Mouse (Mus musculus) ES-E14 (cell line): ENCODE measurements around the gene Bcap31. TPM values are rescaled to one million over a fixed set of nuclear protein-coding genes. Genes with fewer than 3 reads are reported as not detected.

Experiments used
- DNase-seq: peaks from one replicate; pipeline ENCODE4 v3.0.0-alpha.2; 2013; ENCODE audit warnings: low read depth, low spot score
- H3K27ac ChIP-seq: 2 replicates; pipeline ENCODE4 v1.5.1; 2012; ENCODE audit warnings: low read depth, mild to moderate bottlenecking, low read length, moderate library complexity, mixed read lengths; ENCODE audit not compliant: poor library complexity, insufficient read depth, severe bottlenecking
- H3K36me3 ChIP-seq: 2 replicates; pipeline ENCODE4 v1.6.1; 2012; ENCODE audit warnings: mild to moderate bottlenecking, low read length, moderate library complexity, mixed read lengths; ENCODE audit not compliant: control insufficient read depth, poor library complexity, insufficient read depth, severe bottlenecking
- H3K4me1 ChIP-seq, 2 experiments: fragments of 150-350 bp in 1 of 2; sonication (generic) in 1 of 2; 2 replicates each; pipeline ENCODE4 v1.6.1; 2012; ENCODE audit warnings: low read length in 2 of 2, mild to moderate bottlenecking in 1 of 2, mixed read lengths in 1 of 2; ENCODE audit not compliant: control insufficient read depth in 2 of 2, insufficient read depth in 2 of 2, poor library complexity in 1 of 2
- H3K4me3 ChIP-seq, 2 experiments: fragments of 150-350 bp in 1 of 2; sonication (generic) in 1 of 2; 2 replicates each; pipeline ENCODE4 v1.5.1; 2012; ENCODE audit warnings: low read length in 2 of 2, low read depth in 1 of 2, mild to moderate bottlenecking in 1 of 2, mixed read lengths in 1 of 2; ENCODE audit not compliant: insufficient read depth in 1 of 2, poor library complexity in 1 of 2, severe bottlenecking in 1 of 2
- H3K9ac ChIP-seq: 2 replicates; pipeline ENCODE4 v1.6.1; 2012; ENCODE audit warnings: low read depth, mild to moderate bottlenecking, low read length, mixed read lengths; ENCODE audit not compliant: poor library complexity, insufficient read depth, severe bottlenecking
- H3K9me3 ChIP-seq: fragments of 150-350 bp; sonication (generic); 2 replicates; pipeline ENCODE4 v1.6.1; 2012; ENCODE audit warnings: low read depth, mild to moderate bottlenecking, low read length; ENCODE audit not compliant: control insufficient read depth, insufficient read depth
- CHD2 ChIP-seq: IDR thresholded peaks from 2 replicates; pipeline ENCODE4 v1.6.1; 2014; ENCODE audit warnings: mild to moderate bottlenecking, low read depth, low read length, inconsistent platforms
- HCFC1 ChIP-seq: IDR thresholded peaks from 2 replicates; pipeline ENCODE4 v1.6.1; 2012; ENCODE audit warnings: low read length, inconsistent platforms, borderline replicate concordance; ENCODE audit not compliant: insufficient read depth
- MAFK ChIP-seq: IDR thresholded peaks from 2 replicates; pipeline ENCODE4 v1.6.1; 2014; ENCODE audit warnings: mild to moderate bottlenecking, low read depth, low read length, inconsistent platforms; ENCODE audit not compliant: insufficient read depth
- ZC3H11A ChIP-seq: IDR thresholded peaks from 2 replicates; pipeline ENCODE4 v1.6.1; 2012; ENCODE audit warnings: low read depth, mild to moderate bottlenecking, inconsistent platforms, low read length, borderline replicate concordance
- ZNF384 ChIP-seq: IDR thresholded peaks from 2 replicates; pipeline ENCODE4 v1.6.1; 2012; ENCODE audit warnings: low read depth, low read length, inconsistent platforms
- in situ Hi-C, 2 experiments: fragments of 600-800 bp; cut with MboI; formaldehyde crosslinking; loops; one replicate each; pipeline ENCODE4 v1.15.1; 2025; ENCODE audit warnings: low sequenced_read_pairs in 2 of 2, inconsistent platforms in 1 of 2; ENCODE audit not compliant: unreplicated experiment in 2 of 2
- total RNA-seq: library from RNA; depleted of rRNA; stranded (reverse); fragments of 300-350 nt; gene quantifications from 2 replicates; pipeline ENCODE4 v1.2.3, GENCODE M21; 2012

The Bcap31 gene
- total RNA-seq, 1 experiment, result 246 TPM

DNA sequence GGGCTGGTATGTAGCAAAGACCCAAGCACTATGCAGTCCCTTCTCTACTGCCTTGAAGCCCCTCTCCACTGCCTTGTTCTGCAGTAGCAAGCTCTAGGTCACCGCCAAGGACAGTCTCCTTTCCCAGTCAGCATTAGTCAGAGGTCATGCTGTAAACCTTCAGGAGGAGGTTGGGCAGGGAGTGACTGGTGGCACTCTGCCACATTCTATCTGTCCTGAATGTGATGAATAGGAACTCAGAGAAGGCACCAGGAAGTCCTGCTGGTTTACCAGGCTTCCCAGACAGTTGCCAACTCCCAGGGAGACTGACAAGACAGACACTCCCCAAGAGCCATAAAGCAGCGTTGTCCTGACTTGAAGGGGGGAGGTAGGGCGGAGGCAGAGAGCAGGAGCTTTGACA is 30.3 kb downstream of the Bcap31 start:
- TF ChIP-seq CHD2 (no peak), MAFK (no peak), HCFC1 (no peak), ZC3H11A (no peak), ZNF384 (no peak)
- Histone ChIP-seq H3K9ac (no peak overlapping the region), H3K36me3 (peaks cover 41% of the 10 kb centered on the region), H3K27ac (0 out of 2 replicates have a peak overlapping the region, but pooled peaks have one; percentile 43), H3K4me3 (no peak overlapping the region), H3K9me3 (no peaks in the 10 kb centered on the region), H3K4me1 (peaks cover 2 to 18% of the 10 kb centered on the region in 2 experiments; a peak in 2 of 4 replicates)
- no peak for DNase-seq
- in situ Hi-C loops, result no loop called here

DNA sequence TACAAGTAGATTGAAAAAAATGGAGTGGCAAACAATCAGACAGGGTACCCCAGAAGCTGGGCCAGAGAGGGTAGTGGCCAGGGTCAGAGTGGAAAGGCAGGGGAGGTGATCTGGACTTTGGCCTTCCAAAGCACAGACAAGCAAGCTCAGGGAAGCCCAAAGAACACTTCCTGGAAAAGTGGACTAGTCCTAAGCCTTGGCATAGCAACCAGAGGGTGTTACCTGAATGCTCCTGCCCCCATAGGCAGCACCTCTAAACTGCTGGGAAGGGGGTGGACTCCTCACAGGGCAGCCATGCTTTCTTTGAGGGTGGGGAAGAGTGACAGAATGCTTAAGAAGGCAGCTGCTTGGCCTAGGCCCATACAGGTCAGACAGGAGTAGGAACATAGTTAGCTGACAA is 31.0 kb downstream of the Bcap31 start:
- no peak for TF ChIP-seq ZNF384
- no peak for TF ChIP-seq CHD2
- no peak for TF ChIP-seq MAFK
- no peak for TF ChIP-seq ZC3H11A
- TF ChIP-seq HCFC1, result no peak
- H3K4me1 ChIP-seq, result peaks cover 2 to 18% of the 10 kb centered on the region in 2 experiments; a peak in 2 of 4 replicates
- H3K4me3 ChIP-seq, result no peak overlapping the region
- H3K9me3 ChIP-seq, result no peaks in the 10 kb centered on the region
- H3K9ac ChIP-seq, result no peak overlapping the region
- DNase-seq, result no peak
- peaks cover 45% of the 10 kb centered on the region for H3K36me3 ChIP-seq
- in situ Hi-C loops, result no loop called here
- peak overlapping the region; percentile 43; the same call in 1 of the 2 replicates for H3K27ac ChIP-seq

DNA sequence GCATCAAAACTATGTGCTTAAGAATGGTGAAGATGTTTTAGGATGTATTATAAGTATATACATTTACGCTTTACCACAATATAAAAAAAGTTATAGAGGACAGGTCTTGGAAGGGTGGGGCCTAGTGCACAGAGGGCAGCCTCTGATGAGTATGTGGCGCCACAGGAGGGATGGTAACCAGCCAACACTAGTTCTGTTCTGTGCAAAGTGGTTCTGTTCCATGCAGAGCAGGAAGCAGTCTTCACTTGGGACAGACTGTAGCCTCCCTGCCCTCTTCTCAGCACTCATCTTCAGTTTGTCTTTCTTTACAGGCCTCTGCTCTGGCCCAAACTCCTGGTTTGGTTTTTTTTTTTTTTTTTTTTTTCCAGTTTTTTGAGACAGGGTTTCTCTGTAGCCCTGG is 31.8 kb downstream of the Bcap31 start:
- Histone ChIP-seq H3K27ac (0 out of 2 replicates have a peak overlapping the region, but pooled peaks have one; percentile 22), H3K9me3 (no peaks in the 10 kb centered on the region), H3K36me3 (peaks cover 46% of the 10 kb centered on the region), H3K4me1 (peaks cover 2 to 18% of the 10 kb centered on the region in 2 experiments; a peak in 2 of 4 replicates), H3K9ac (no peak overlapping the region), H3K4me3 (no peak overlapping the region)
- TF ChIP-seq HCFC1, result no peak
- no peak for TF ChIP-seq ZNF384
- no peak for TF ChIP-seq ZC3H11A
- no peak for TF ChIP-seq MAFK
- no peak for TF ChIP-seq CHD2
- in situ Hi-C loops, result no loop called here
- DNase-seq, result no peak

DNA sequence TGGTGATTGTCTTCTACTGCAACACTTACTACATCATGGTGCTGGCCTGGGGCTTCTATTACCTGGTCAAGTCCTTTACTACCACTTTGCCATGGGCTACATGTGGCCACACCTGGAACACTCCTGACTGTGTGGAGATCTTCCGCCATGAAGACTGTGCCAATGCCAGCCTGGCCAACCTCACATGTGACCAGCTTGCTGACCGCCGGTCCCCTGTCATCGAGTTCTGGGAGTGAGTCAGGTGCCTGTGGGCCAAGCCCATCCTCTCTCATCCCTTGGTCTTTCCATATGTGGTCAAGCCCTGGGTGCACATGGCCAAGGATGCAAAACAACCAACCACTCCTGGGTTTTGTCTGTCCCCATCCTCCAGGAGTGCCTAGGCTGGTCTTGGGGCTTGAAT is 39.3 kb downstream of the Bcap31 start:
- Histone ChIP-seq H3K9me3 (no peaks in the 10 kb centered on the region), H3K36me3 (peaks cover 41% of the 10 kb centered on the region), H3K4me3 (no peak overlapping the region), H3K27ac (no peak overlapping the region), H3K9ac (no peak overlapping the region), H3K4me1 (peaks cover 0 to 8% of the 10 kb centered on the region in 2 experiments; a peak in 1 of 4 replicates)
- no peak for DNase-seq
- in situ Hi-C loops, result no loop called here
- TF ChIP-seq ZNF384, result no peak
- no peak for TF ChIP-seq ZC3H11A
- TF ChIP-seq HCFC1, result no peak
- TF ChIP-seq MAFK, result no peak
- no peak for TF ChIP-seq CHD2

DNA sequence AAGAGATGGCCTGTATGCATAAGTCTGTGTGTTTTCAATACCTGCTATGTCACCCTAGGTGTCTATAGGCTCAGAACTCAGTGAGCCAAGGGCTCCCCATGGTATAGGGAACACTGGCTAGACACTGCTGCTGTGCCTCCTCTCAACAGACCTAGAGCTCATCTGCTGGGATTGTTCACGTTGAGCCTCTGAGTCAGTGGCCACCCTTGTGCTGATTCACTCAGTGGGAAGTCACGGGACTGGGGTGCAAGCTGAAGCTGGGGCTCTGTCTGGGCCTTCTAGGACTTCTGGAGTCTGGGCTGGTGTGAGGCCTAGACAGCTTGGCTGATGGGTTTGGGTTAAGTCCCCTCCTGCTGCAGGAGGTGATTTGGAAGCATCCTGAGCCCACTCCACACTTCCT is 40.7 kb downstream of the Bcap31 start:
- H3K36me3 ChIP-seq, result peaks cover 34% of the 10 kb centered on the region
- H3K9me3 ChIP-seq, result no peaks in the 10 kb centered on the region
- TF ChIP-seq ZC3H11A (no peak), ZNF384 (no peak), MAFK (no peak), HCFC1 (no peak), CHD2 (no peak)
- H3K4me1 ChIP-seq, result peaks cover 0 to 3% of the 10 kb centered on the region in 2 experiments; a peak in 1 of 4 replicates
- H3K9ac ChIP-seq, result no peak overlapping the region
- H3K27ac ChIP-seq, result no peak overlapping the region
- H3K4me3 ChIP-seq, result no peak overlapping the region
- DNase-seq, result no peak
- in situ Hi-C loops, result no loop called here
